Mouse (Mus musculus) spleen, postnatal 10 days (tissue): ENCODE data around the gene Etv4.

Experiments
- DNase-seq, 2 experiments: peaks; one replicate each; pipeline ENCODE4 v3.0.0; 2021 to 2022; ENCODE audit warnings: low spot score in 2 of 2

The Etv4 gene

GRCm38 (mm10) chr11:101785852-101786205 is 658 bp upstream of the Etv4 start:
- DNase-seq = no peak

- no peak for DNase-seq
Observed at GRCm38 (mm10) chr11:101784488-101785142, 556 bp downstream of the Etv4 start.

- DNase-seq = no peak
Observed at GRCm38 (mm10) chr11:101784072-101784471, 1.1 kb downstream of the Etv4 start.

- no peak for DNase-seq
Observed at GRCm38 (mm10) chr11:101783584-101783983, 1.6 kb downstream of the Etv4 start.

GRCm38 (mm10) chr11:101783135-101783534 is 2.0 kb downstream of the Etv4 start:
- DNase-seq = no peak

DNA sequence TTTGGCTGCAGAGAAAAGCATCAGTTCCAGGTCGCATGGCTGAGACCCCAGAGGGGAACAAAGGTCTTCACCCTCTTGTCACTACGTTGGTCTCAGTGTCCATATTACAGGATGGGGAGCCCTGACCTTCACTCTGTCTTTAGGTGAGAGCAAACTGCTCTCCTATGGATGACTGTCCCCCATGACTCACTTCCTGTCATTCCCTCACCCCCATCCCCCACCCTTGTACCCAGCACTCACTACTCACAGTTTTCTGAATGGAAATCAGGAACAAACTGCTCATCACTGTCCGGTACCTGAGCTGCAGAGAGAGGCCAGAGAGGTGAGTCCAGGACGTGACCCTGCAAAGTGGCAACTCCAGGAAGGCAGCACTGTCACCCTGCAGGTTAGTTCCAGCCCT is 8.3 kb downstream of the Etv4 start:
- DNase-seq = no peak

GRCm38 (mm10) chr11:101772449-101772848 is 12.7 kb downstream of the Etv4 start:
- no peak for DNase-seq

- DNase-seq = no peak
Observed at GRCm38 (mm10) chr11:101772027-101772426, 13.1 kb downstream of the Etv4 start.

DNA sequence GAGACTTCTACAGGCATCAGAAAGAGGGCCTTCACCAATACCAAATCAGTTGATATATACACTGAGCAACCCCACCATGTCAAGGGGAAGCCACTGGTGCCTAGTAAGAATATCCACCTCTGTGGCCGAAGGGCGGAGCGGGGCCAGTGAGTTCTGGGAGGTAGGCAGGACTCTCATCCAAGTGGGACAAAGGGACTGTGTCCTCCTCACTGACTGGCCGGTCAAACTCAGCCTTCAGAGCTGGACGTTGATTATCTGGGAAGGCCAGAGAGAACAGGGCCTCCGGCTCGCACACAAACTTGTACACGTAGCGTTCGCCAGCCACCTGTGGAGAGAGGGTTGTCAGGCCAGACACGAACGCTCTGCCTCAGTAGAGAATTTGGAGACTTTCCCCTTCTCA is 14.9 kb downstream of the Etv4 start:
- no peak for DNase-seq

GRCm38 (mm10) chr11:101768721-101769120 is 16.4 kb downstream of the Etv4 start:
- DNase-seq = no peak

DNA sequence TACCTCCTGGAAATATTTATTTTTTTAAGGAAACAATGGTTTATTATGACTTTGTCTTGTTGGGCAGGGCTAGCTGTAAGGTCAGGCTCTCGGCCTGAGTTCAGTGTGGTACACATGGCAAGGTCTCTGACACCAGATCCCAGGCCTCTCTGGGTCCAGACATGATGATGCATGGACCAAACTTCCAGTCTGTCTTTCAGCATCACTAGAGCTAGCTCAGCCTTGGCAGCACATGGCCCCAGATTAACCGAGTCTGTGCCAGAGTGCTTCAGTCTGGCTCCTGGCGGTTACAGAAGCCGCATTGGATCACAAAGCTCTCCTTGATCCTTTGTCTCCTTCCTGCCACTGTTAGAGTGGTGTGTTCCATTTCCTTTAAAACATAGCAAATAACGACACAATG is 17.8 kb downstream of the Etv4 start:
- DNase-seq = no peak

DNA sequence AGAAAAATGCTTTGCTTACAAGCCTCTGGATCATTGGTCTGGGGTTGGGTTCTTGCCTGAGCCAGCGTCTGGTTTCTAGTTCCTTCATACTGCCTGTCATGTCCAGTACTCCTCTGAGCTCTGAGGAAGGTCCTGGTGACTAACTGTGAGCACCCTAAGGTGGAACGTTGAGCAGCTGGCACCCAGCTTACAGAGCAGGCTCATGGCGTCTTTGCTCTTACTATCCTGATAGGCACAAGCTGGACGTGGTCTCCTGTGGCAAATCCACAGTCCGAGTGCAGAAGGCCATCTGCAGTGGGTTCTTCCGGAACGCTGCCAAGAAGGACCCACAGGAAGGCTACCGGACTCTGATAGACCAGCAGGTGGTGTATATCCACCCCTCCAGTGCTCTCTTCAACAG is 20.6 kb downstream of the Etv4 start:
- no peak for DNase-seq

- no peak for DNase-seq
Observed at GRCm38 (mm10) chr11:101763723-101764122, 21.4 kb downstream of the Etv4 start.

DNA sequence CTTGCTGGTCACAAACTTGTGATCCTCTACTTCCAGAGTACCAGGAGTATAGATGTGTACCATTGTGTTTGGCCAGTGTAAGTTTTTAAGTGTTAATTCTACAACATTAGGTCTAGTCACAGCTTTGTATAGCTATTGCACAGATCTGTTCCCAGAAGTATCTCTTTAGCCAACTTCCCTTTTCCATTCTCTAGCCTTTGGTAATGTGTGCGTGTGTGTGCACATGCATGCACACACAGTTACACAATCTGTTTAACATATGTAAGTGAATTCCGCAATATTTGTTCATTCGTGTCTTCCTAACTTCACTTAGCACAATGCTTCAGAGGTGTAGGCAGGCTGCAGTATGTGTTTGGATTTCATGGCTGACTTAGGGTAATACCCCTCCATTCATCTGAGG is 25.6 kb downstream of the Etv4 start:
- DNase-seq = no peak

GRCm38 (mm10) chr11:101758431-101758830 is 26.7 kb downstream of the Etv4 start:
- DNase-seq = no peak

- no peak for DNase-seq
Observed at GRCm38 (mm10) chr11:101757366-101757765, 27.8 kb downstream of the Etv4 start.

GRCm38 (mm10) chr11:101756616-101757015 is 28.6 kb downstream of the Etv4 start:
- no peak for DNase-seq

GRCm38 (mm10) chr11:101733596-101733995 is 51.6 kb downstream of the Etv4 start:
- DNase-seq = peak in 1 of 2 experiments; percentile 14

- DNase-seq = peak; percentile 97 to 98
Observed at GRCm38 (mm10) chr11:101732518-101733440, 52.4 kb downstream of the Etv4 start, which contains the start of gene Dhx8. Gene Dhx8, plus strand, starts transcription at chr11:101732919.

DNA sequence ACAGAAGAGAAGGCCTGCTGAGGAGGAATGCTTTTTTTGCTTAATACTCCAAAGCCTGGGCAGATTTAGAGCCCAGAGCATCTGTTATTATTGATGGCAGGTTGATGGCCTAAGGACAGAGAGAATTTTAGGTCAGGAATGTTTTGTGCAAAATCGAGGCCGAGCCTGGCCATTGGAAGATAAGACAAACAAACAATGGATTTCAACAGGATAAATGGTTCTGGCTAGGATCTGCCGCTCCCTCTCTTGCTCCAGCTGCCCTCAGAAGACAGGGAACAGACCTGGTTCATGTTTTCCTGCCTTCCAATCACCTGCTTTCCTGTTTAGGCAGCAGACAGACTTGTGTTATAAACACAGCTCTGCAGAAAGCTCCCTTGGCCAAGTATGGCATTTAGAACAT is 55.9 kb downstream of the Etv4 start:
- DNase-seq = no peak

DNA sequence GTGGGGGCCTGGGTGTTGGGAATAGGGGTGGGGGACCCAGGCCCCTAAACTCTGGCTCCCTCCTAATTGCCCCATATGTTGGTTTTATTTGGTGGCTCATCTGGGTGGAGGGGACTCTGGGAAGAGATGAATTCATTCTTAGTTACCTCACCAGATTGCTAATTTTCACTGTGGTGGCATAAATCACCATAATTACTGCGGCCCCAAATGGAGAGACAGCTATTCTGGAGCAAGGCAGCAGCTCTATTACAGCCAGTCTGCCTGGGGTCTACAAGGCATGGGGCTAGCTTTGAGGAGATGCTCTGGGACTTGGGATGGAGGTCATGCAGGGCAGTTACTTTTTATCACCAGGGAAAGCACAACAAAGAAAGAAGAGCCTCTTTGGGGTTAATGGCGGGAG is 58.4 kb downstream of the Etv4 start:
- no peak for DNase-seq

- no peak for DNase-seq
Observed at GRCm38 (mm10) chr11:101725043-101725442, 60.1 kb downstream of the Etv4 start.

GRCm38 (mm10) chr11:101719986-101720520 is 65.1 kb downstream of the Etv4 start:
- no peak for DNase-seq
